Mouse (Mus musculus): ENCODE data around the gene Hand1. TPM values are rescaled to one million over a fixed set of nuclear protein-coding genes. Genes with fewer than 3 reads are reported as not detected.

Gene Hand1
- total RNA-seq, 1 experiment = 6.5 TPM

- DNase-seq (ENCODE audit: low read depth, low spot score) = no peak
- Histone ChIP-seq H3K9me3 (ENCODE audit: control insufficient read depth, insufficient read depth, low read depth, low read length) (no peaks in the 10 kb centered on the region), H3K4me1 (ENCODE audit: control insufficient read depth in 2 of 2, insufficient read depth in 2 of 2, low read length in 2 of 2, poor library complexity in 1 of 2) (peaks cover 1 to 4% of the 10 kb centered on the region in 2 experiments; a peak in 2 of 4 replicates), H3K36me3 (ENCODE audit: control insufficient read depth, insufficient read depth, low read length, poor library complexity, severe bottlenecking) (peaks cover 15% of the 10 kb centered on the region; the same call in 1 of the 2 replicates), H3K27ac (ENCODE audit: insufficient read depth, low read depth, low read length, poor library complexity, severe bottlenecking) (no peak overlapping the region), H3K4me3 (ENCODE audit: insufficient read depth in 1 of 2, low read depth in 1 of 2, low read length in 2 of 2, poor library complexity in 1 of 2, severe bottlenecking in 1 of 2) (no peak overlapping the region), H3K9ac (ENCODE audit: insufficient read depth, low read depth, low read length, poor library complexity, severe bottlenecking) (no peak overlapping the region)
- in situ Hi-C loops (cut with MboI; ENCODE audit: low sequenced_read_pairs in 2 of 2, unreplicated experiment in 2 of 2) = no loop called here
- TF ChIP-seq CHD2 (IDR thresholded peaks at IDR 0.05; ENCODE audit: low read depth, low read length) (no peak), ZC3H11A (IDR thresholded peaks at IDR 0.05; ENCODE audit: borderline replicate concordance, low read depth, low read length) (no peak), MAFK (IDR thresholded peaks at IDR 0.05; ENCODE audit: insufficient read depth, low read depth, low read length) (no peak), HCFC1 (IDR thresholded peaks at IDR 0.05; ENCODE audit: borderline replicate concordance, insufficient read depth, low read length) (no peak), ZNF384 (IDR thresholded peaks at IDR 0.05; ENCODE audit: low read depth, low read length) (no peak)
Measured at GRCm38 (mm10) chr11:57805047-57805446, 27.6 kb downstream of the Hand1 start.

- no peak overlapping the region for H3K27ac ChIP-seq (ENCODE audit: insufficient read depth, low read depth, low read length, poor library complexity, severe bottlenecking)
- no peak for DNase-seq (ENCODE audit: low read depth, low spot score)
- H3K9me3 ChIP-seq (ENCODE audit: control insufficient read depth, insufficient read depth, low read depth, low read length) = no peaks in the 10 kb centered on the region
- TF ChIP-seq MAFK (IDR thresholded peaks at IDR 0.05; ENCODE audit: insufficient read depth, low read depth, low read length) (no peak), ZC3H11A (IDR thresholded peaks at IDR 0.05; ENCODE audit: borderline replicate concordance, low read depth, low read length) (no peak), CHD2 (IDR thresholded peaks at IDR 0.05; ENCODE audit: low read depth, low read length) (no peak), HCFC1 (IDR thresholded peaks at IDR 0.05; ENCODE audit: borderline replicate concordance, insufficient read depth, low read length) (no peak), ZNF384 (IDR thresholded peaks at IDR 0.05; ENCODE audit: low read depth, low read length) (no peak)
- H3K36me3 ChIP-seq (ENCODE audit: control insufficient read depth, insufficient read depth, low read length, poor library complexity, severe bottlenecking) = no peaks in the 10 kb centered on the region; the same call in 1 of the 2 replicates
- in situ Hi-C loops (cut with MboI; ENCODE audit: low sequenced_read_pairs in 2 of 2, unreplicated experiment in 2 of 2) = no loop called here
- peaks cover 2 to 7% of the 10 kb centered on the region in 2 experiments; a peak in 3 of 4 replicates for H3K4me1 ChIP-seq (ENCODE audit: control insufficient read depth in 2 of 2, insufficient read depth in 2 of 2, low read length in 2 of 2, poor library complexity in 1 of 2)
- peak overlapping the region; percentile 75 for H3K9ac ChIP-seq (ENCODE audit: insufficient read depth, low read depth, low read length, poor library complexity, severe bottlenecking)
- H3K4me3 ChIP-seq (ENCODE audit: insufficient read depth in 1 of 2, low read depth in 1 of 2, low read length in 2 of 2, poor library complexity in 1 of 2, severe bottlenecking in 1 of 2) = peak overlapping the region; percentile 70 to 87
Measured at GRCm38 (mm10) chr11:57802511-57802870, 30.1 kb downstream of the Hand1 start.

- no peak for DNase-seq (ENCODE audit: low read depth, low spot score)
- Histone ChIP-seq H3K4me1 (ENCODE audit: control insufficient read depth in 2 of 2, insufficient read depth in 2 of 2, low read length in 2 of 2, poor library complexity in 1 of 2) (peaks cover 2 to 7% of the 10 kb centered on the region in 2 experiments; a peak in 3 of 4 replicates), H3K9ac (ENCODE audit: insufficient read depth, low read depth, low read length, poor library complexity, severe bottlenecking) (peak overlapping the region; percentile 75), H3K36me3 (ENCODE audit: control insufficient read depth, insufficient read depth, low read length, poor library complexity, severe bottlenecking) (no peaks in the 10 kb centered on the region; the same call in 1 of the 2 replicates), H3K27ac (ENCODE audit: insufficient read depth, low read depth, low read length, poor library complexity, severe bottlenecking) (no peak overlapping the region; the same call in 1 of the 2 replicates), H3K4me3 (ENCODE audit: insufficient read depth in 1 of 2, low read depth in 1 of 2, low read length in 2 of 2, poor library complexity in 1 of 2, severe bottlenecking in 1 of 2) (peak overlapping the region; percentile 70 to 87), H3K9me3 (ENCODE audit: control insufficient read depth, insufficient read depth, low read depth, low read length) (no peaks in the 10 kb centered on the region)
- in situ Hi-C loops (cut with MboI; ENCODE audit: low sequenced_read_pairs in 2 of 2, unreplicated experiment in 2 of 2) = no loop called here
- TF ChIP-seq HCFC1 (IDR thresholded peaks at IDR 0.05; ENCODE audit: borderline replicate concordance, insufficient read depth, low read length) = peak; percentile 20; the same call in 1 of the 2 replicates
- no peak for TF ChIP-seq ZC3H11A (IDR thresholded peaks at IDR 0.05; ENCODE audit: borderline replicate concordance, low read depth, low read length)
- no peak for TF ChIP-seq MAFK (IDR thresholded peaks at IDR 0.05; ENCODE audit: insufficient read depth, low read depth, low read length)
- no peak for TF ChIP-seq ZNF384 (IDR thresholded peaks at IDR 0.05; ENCODE audit: low read depth, low read length)
- TF ChIP-seq CHD2 (IDR thresholded peaks at IDR 0.05; ENCODE audit: low read depth, low read length) = no peak
Measured at GRCm38 (mm10) chr11:57801766-57802510, 30.7 kb downstream of the Hand1 start.

GRCm38 (mm10) chr11:57800971-57801765, 31.4 kb downstream of the Hand1 start, which contains the start of gene Sap30l:
Gene Sap30l, plus strand, starts transcription at chr11:57801637.
- in situ Hi-C loops (cut with MboI; ENCODE audit: low sequenced_read_pairs in 2 of 2, unreplicated experiment in 2 of 2) = no loop called here
- no peaks in the 10 kb centered on the region for H3K9me3 ChIP-seq (ENCODE audit: control insufficient read depth, insufficient read depth, low read depth, low read length)
- no peaks in the 10 kb centered on the region for H3K36me3 ChIP-seq (ENCODE audit: control insufficient read depth, insufficient read depth, low read length, poor library complexity, severe bottlenecking)
- peaks cover 2 to 7% of the 10 kb centered on the region in 2 experiments; a peak in 3 of 4 replicates for H3K4me1 ChIP-seq (ENCODE audit: control insufficient read depth in 2 of 2, insufficient read depth in 2 of 2, low read length in 2 of 2, poor library complexity in 1 of 2)
- peak; percentile 89 for DNase-seq (ENCODE audit: low read depth, low spot score)
- peak within 1 kb of the TSS; percentile 87 to 94 for H3K4me3 ChIP-seq (ENCODE audit: insufficient read depth in 1 of 2, low read depth in 1 of 2, low read length in 2 of 2, poor library complexity in 1 of 2, severe bottlenecking in 1 of 2)
- TF ChIP-seq CHD2 (IDR thresholded peaks at IDR 0.05; ENCODE audit: low read depth, low read length) (peak; percentile 84), ZNF384 (IDR thresholded peaks at IDR 0.05; ENCODE audit: low read depth, low read length) (no peak), MAFK (IDR thresholded peaks at IDR 0.05; ENCODE audit: insufficient read depth, low read depth, low read length) (no peak), HCFC1 (IDR thresholded peaks at IDR 0.05; ENCODE audit: borderline replicate concordance, insufficient read depth, low read length) (no peak), ZC3H11A (IDR thresholded peaks at IDR 0.05; ENCODE audit: borderline replicate concordance, low read depth, low read length) (no peak)
- H3K27ac ChIP-seq (ENCODE audit: insufficient read depth, low read depth, low read length, poor library complexity, severe bottlenecking) = no peak within 1 kb of the TSS; the same call in 1 of the 2 replicates
- peak within 1 kb of the TSS; percentile 75 for H3K9ac ChIP-seq (ENCODE audit: insufficient read depth, low read depth, low read length, poor library complexity, severe bottlenecking)

All from ES-E14 (cell line).